Mouse (Mus musculus) liver, adult 2 months (tissue): Measurements from ENCODE around the gene Gm45062. TPM values are rescaled to one million over a fixed set of nuclear protein-coding genes. Genes with fewer than 3 reads are reported as not detected.
A peak's percentile ranks its signal among the peaks of the same experiment; 100 is the strongest.

Source experiments
- DNase-seq: peaks from one replicate; pipeline ENCODE4 v3.0.0-alpha.2; 2011; ENCODE audit warnings: low read depth, low spot score; ENCODE audit errors: extremely low read depth
- H3K27ac ChIP-seq: fragments of 200-500 bp; replicated peaks from 2 replicates; pipeline ENCODE4 v1.5.1; 2012; ENCODE audit warnings: low read depth, mild to moderate bottlenecking, control low read depth, inconsistent platforms, low read length; ENCODE audit not compliant: insufficient read depth
- H3K27me3 ChIP-seq: fragments of 200-500 bp; 2 replicates; pipeline ENCODE4 v1.6.1; 2012; ENCODE audit warnings: mild to moderate bottlenecking, moderate library complexity, low read length, inconsistent platforms; ENCODE audit not compliant: control insufficient read depth, insufficient read depth
- H3K36me3 ChIP-seq: fragments of 200-500 bp; 2 replicates; pipeline ENCODE4 v1.6.1; 2012; ENCODE audit warnings: low read length, inconsistent platforms; ENCODE audit not compliant: control insufficient read depth, insufficient read depth
- H3K4me1 ChIP-seq: fragments of 200-500 bp; 2 replicates; pipeline ENCODE4 v1.6.1; 2011; ENCODE audit warnings: low read length; ENCODE audit not compliant: control insufficient read depth, insufficient read depth
- H3K4me3 ChIP-seq: fragments of 200-500 bp; 2 replicates; pipeline ENCODE4 v1.5.1; 2011; ENCODE audit warnings: low read depth, mild to moderate bottlenecking, control low read depth, low read length, moderate library complexity; ENCODE audit not compliant: insufficient read depth
- H3K79me2 ChIP-seq: fragments of 200-500 bp; 2 replicates; pipeline ENCODE4 v1.6.1; 2012; ENCODE audit warnings: inconsistent platforms, mild to moderate bottlenecking, low read length, moderate library complexity; ENCODE audit not compliant: control insufficient read depth, insufficient read depth
- H3K9ac ChIP-seq: fragments of 200-500 bp; 2 replicates; pipeline ENCODE4 v1.6.1; 2012; ENCODE audit warnings: low read depth, mild to moderate bottlenecking, control low read depth, inconsistent platforms, low read length
- CTCF ChIP-seq: fragments of 200-500 bp; IDR thresholded peaks from 2 replicates; pipeline ENCODE4 v1.5.1; 2011; ENCODE audit warnings: low read depth, low read length, control low read depth
- POLR2A ChIP-seq: fragments of 200-500 bp; IDR thresholded peaks from 2 replicates; pipeline ENCODE4 v1.6.1; 2011; ENCODE audit warnings: low read length, control low read depth; ENCODE audit not compliant: insufficient read depth; ENCODE audit errors: extremely low read depth
- WGBS: fragments of 180-500 bp; shearing (Covaris S2); methylation state at CpG from one replicate; pipeline ENCODE4 v1.1.7; 2018; 5-methylcytosine and 5-hydroxymethylcytosine counted together
- polyA plus RNA-seq: library from polyadenylated mRNA; depleted of rRNA; stranded (reverse); fragments of >200 nt; gene quantifications from 2 replicates; pipeline ENCODE4 v1.2.3, GENCODE M21; 2012
- total RNA-seq: library from RNA; depleted of rRNA; stranded (reverse); fragments of >200 nt; gene quantifications from 2 replicates; pipeline ENCODE4 v1.2.3, GENCODE M21; 2014

The Gm45062 gene
- total and polyA plus RNA-seq, 2 experiments: 0.70 to 2.0 TPM

DNA sequence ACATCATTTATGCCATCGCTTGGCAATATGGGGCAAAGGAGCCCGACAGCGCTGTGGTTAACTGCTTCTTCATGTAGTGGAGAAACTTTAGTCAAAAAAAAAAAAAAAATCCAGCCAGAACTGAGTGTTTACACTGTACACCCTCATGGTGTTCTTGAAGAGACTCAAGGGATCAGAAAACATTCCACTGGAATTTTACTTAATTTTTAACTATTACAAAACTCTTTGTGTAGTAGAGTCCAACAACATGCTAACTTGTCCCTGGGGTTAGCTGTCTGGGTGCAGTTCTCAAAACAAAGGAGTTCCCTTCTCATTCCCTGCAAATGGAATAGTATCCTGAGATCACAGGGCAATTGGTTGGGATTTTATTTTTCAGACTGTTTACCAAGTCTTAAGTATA lies 210.7 kb downstream of the Gm45062 start:
- no peak overlapping the region for H3K27ac ChIP-seq
- peak; percentile 86 for DNase-seq
- no peak overlapping the region for H3K4me3 ChIP-seq
- 85% methylated on average over 3 of the region's 3 CpGs for WGBS
- no peaks in the 10 kb centered on the region for H3K79me2 ChIP-seq
- TF ChIP-seq POLR2A (no peak), CTCF (no peak)
- peaks cover 10% of the 10 kb centered on the region for H3K4me1 ChIP-seq
- no peaks in the 10 kb centered on the region for H3K27me3 ChIP-seq
- H3K9ac ChIP-seq: no peak overlapping the region
- H3K36me3 ChIP-seq: no peaks in the 10 kb centered on the region

- Histone ChIP-seq H3K4me3 (no peak overlapping the region), H3K79me2 (no peaks in the 10 kb centered on the region), H3K27ac (no peak overlapping the region), H3K27me3 (no peaks in the 10 kb centered on the region), H3K36me3 (no peaks in the 10 kb centered on the region), H3K9ac (no peak overlapping the region), H3K4me1 (peaks cover 10% of the 10 kb centered on the region)
- WGBS: 91% methylated on average over 3 of the region's 3 CpGs
- TF ChIP-seq POLR2A (no peak), CTCF (no peak)
- no peak for DNase-seq
These were observed 212.9 kb downstream of the Gm45062 start for GRCm38 (mm10) chr6:8472125-8472524.

GRCm38 (mm10) chr6:8472915-8473314 lies 213.7 kb downstream of the Gm45062 start:
- peak; percentile 82 for DNase-seq
- Histone ChIP-seq H3K27me3 (no peaks in the 10 kb centered on the region), H3K4me1 (peaks cover 10% of the 10 kb centered on the region), H3K27ac (no peak overlapping the region), H3K4me3 (no peak overlapping the region), H3K79me2 (no peaks in the 10 kb centered on the region), H3K36me3 (no peaks in the 10 kb centered on the region), H3K9ac (no peak overlapping the region)
- WGBS: 57% methylated on average over 5 of the region's 5 CpGs
- TF ChIP-seq CTCF (no peak), POLR2A (no peak)

- TF ChIP-seq CTCF: no peak
- no peak for TF ChIP-seq POLR2A
- no peaks in the 10 kb centered on the region for H3K27me3 ChIP-seq
- DNase-seq: peak; percentile 48
- H3K36me3 ChIP-seq: no peaks in the 10 kb centered on the region
- no peak overlapping the region for H3K4me3 ChIP-seq
- H3K27ac ChIP-seq: no peak overlapping the region
- peaks cover 10% of the 10 kb centered on the region for H3K4me1 ChIP-seq
- 58% methylated on average over 5 of the region's 5 CpGs for WGBS
- H3K79me2 ChIP-seq: no peaks in the 10 kb centered on the region
- H3K9ac ChIP-seq: no peak overlapping the region
These were observed 214.2 kb downstream of the Gm45062 start for GRCm38 (mm10) chr6:8473498-8473897.

DNA sequence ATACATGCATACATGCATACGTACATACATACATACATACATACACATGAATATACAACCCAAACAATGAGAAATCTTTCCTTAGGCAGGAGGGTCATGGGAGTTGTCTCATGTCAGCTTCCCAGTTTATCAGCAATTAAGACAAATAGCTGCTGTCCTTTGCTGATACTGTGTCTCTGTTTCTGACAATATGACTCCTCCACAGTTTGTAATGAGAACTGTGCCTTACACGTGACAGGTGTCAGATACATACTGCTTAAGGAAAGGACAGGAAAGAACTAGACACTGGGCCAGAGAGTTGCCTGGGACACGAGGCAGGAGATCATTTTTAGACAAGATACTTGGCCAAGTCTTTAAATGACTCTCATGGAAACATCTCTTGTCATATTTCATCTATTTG lies 215.1 kb downstream of the Gm45062 start:
- no peak for DNase-seq
- Histone ChIP-seq H3K4me1 (peaks cover 10% of the 10 kb centered on the region), H3K79me2 (no peaks in the 10 kb centered on the region), H3K4me3 (no peak overlapping the region), H3K27ac (no peak overlapping the region), H3K36me3 (no peaks in the 10 kb centered on the region), H3K27me3 (no peaks in the 10 kb centered on the region), H3K9ac (no peak overlapping the region)
- WGBS: 81% methylated on average over 3 of the region's 3 CpGs
- TF ChIP-seq POLR2A (no peak), CTCF (no peak)

GRCm38 (mm10) chr6:8474820-8475219 lies 215.6 kb downstream of the Gm45062 start:
- Histone ChIP-seq H3K27ac (no peak overlapping the region), H3K4me3 (no peak overlapping the region), H3K27me3 (no peaks in the 10 kb centered on the region), H3K79me2 (no peaks in the 10 kb centered on the region), H3K4me1 (peaks cover 7% of the 10 kb centered on the region; the same call in 1 of the 2 replicates), H3K36me3 (no peaks in the 10 kb centered on the region), H3K9ac (no peak overlapping the region)
- WGBS: 92% methylated on average over 4 of the region's 4 CpGs
- no peak for TF ChIP-seq POLR2A
- TF ChIP-seq CTCF: no peak
- DNase-seq: no peak
